Mouse (Mus musculus) forebrain, postnatal 0 days (tissue): ENCODE results near the gene Bbof1. TPM values are rescaled to one million over a fixed set of nuclear protein-coding genes. Genes with fewer than 3 reads are reported as not detected.

ENCODE experiments used
- ATAC-seq: fragments of 200-750 bp; cut with Nextera tagmentation; 2 replicates; pipeline ENCODE4 v1.8.0; 2017; ENCODE audit warnings: mild to moderate bottlenecking, moderate library complexity
- DNase-seq: peaks from one replicate; pipeline ENCODE4 v3.0.0-alpha.2; 2015
- H3K27ac ChIP-seq: fragments of 300-500 bp; sonication (generic); 2 replicates; pipeline ENCODE4 v1.5.1; 2014; ENCODE audit warnings: low read depth, mild to moderate bottlenecking, antibody characterized with exemption, low read length, moderate library complexity, mixed read lengths
- H3K27me3 ChIP-seq: fragments of 300-500 bp; sonication (generic); 2 replicates; pipeline ENCODE4 v1.6.1; 2014; ENCODE audit warnings: mild to moderate bottlenecking, low read length, mixed read lengths; ENCODE audit not compliant: insufficient read depth
- H3K36me3 ChIP-seq: fragments of 300-500 bp; sonication (generic); 2 replicates; pipeline ENCODE4 v1.6.1; 2014; ENCODE audit warnings: mild to moderate bottlenecking, moderate library complexity; ENCODE audit not compliant: insufficient read depth
- H3K4me1 ChIP-seq: fragments of 300-500 bp; sonication (generic); 2 replicates; pipeline ENCODE4 v1.6.1; 2014; ENCODE audit warnings: antibody characterized with exemption; ENCODE audit not compliant: insufficient read depth
- H3K4me2 ChIP-seq: fragments of 300-500 bp; sonication (generic); 2 replicates; pipeline ENCODE4 v1.6.1; 2014; ENCODE audit warnings: low read depth, mild to moderate bottlenecking, moderate library complexity
- H3K4me3 ChIP-seq: fragments of 300-500 bp; sonication (generic); 2 replicates; pipeline ENCODE4 v1.5.1; 2014; ENCODE audit warnings: low read depth, low read length, mixed read lengths
- H3K9ac ChIP-seq: fragments of 300-500 bp; sonication (generic); 2 replicates; pipeline ENCODE4 v1.6.1; 2014; ENCODE audit warnings: mild to moderate bottlenecking
- H3K9me3 ChIP-seq: fragments of 300-500 bp; sonication (generic); 2 replicates; pipeline ENCODE4 v1.6.1; 2016; ENCODE audit warnings: low read length
- CTCF ChIP-seq: sonication (generic); IDR thresholded peaks from 2 replicates; pipeline ENCODE4 v1.5.1; 2016; ENCODE audit warnings: antibody characterized with exemption, control low read depth, low read depth
- WGBS: fragments of 180-500 bp; shearing (Covaris S2); extraction: QIAGEN DNeasy Blood & Tissue Kit; methylation state at CpG from one replicate; pipeline ENCODE4 v1.1.7; 2014; 5-methylcytosine and 5-hydroxymethylcytosine counted together
- polyA plus RNA-seq: library from polyadenylated mRNA; unstranded; fragments of >200 nt; fragmentation: Nextera tagmentation; extraction: Ambion mirVana; gene quantifications from 2 replicates; pipeline ENCODE4 v1.2.1, GENCODE M21; 2015
- total RNA-seq: library from RNA; depleted of rRNA; stranded (reverse); fragments of >200 nt; gene quantifications from 2 replicates; pipeline ENCODE4 v1.2.3, GENCODE M21; 2014

Gene Bbof1
- total and polyA plus RNA-seq, 2 experiments from 2014 or later = 3.0 TPM

DNA sequence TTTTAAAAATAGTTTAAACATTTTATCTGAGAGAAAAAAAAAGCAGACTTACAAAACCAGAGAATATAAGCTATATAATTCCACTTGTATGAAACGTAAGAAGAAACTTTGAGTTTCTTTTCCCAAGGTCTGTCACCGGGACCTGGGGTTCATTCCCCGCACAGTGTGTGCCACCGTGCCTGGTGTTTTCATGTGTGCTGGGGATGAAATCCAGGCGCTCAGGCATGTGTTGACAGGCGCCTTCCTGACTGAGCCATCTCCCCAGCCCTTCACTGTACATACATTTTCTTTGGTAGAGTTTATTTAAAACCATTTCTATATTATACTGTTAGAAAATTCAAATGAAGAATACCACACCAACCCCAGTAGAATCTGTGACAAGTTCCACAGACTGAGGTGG lies 18.5 kb upstream of the Bbof1 start:
- no peak for TF ChIP-seq CTCF
- no peak overlapping the region for H3K9ac ChIP-seq
- ATAC-seq (no peak), DNase-seq (no peak)
- H3K4me3 ChIP-seq = no peak overlapping the region
- 93% methylated on average over 6 of the region's 6 CpGs for WGBS
- no peaks in the 10 kb centered on the region for H3K9me3 ChIP-seq
- no peaks in the 10 kb centered on the region for H3K27me3 ChIP-seq
- H3K27ac ChIP-seq = no peak overlapping the region
- no peaks in the 10 kb centered on the region; the same call in 1 of the 2 replicates for H3K36me3 ChIP-seq
- H3K4me2 ChIP-seq = no peak overlapping the region
- H3K4me1 ChIP-seq = no peaks in the 10 kb centered on the region

DNA sequence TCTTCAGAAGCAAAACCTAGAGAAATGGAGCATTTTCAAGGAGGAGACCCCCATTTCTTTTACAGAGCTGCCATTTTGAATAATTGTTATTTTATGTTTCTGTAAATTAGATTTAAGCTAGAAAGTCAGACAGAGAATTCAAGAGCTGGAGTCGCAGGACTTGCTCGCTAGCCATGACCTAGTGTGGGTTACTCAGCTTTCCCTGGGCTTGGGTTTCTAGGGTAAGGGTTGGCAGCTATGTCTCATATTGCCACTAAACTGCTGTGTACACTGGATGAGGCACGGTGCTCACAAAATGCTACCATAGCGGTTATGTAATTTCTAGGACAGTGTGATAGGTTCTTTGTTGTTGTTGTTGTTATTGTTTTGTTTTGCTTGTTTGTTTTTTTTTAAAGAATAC lies 16.2 kb upstream of the Bbof1 start:
- ATAC-seq = no peak
- no peak for TF ChIP-seq CTCF
- WGBS = 99% methylated on average over 4 of the region's 4 CpGs
- no peak overlapping the region for H3K9ac ChIP-seq
- DNase-seq = no peak
- no peaks in the 10 kb centered on the region for H3K27me3 ChIP-seq
- no peak overlapping the region for H3K4me2 ChIP-seq
- H3K36me3 ChIP-seq = no peaks in the 10 kb centered on the region; the same call in 1 of the 2 replicates
- H3K4me3 ChIP-seq = no peak overlapping the region
- no peaks in the 10 kb centered on the region for H3K4me1 ChIP-seq
- H3K27ac ChIP-seq = no peak overlapping the region
- H3K9me3 ChIP-seq = no peaks in the 10 kb centered on the region

GRCm38 (mm10) chr12:84393847-84394246 lies 15.0 kb upstream of the Bbof1 start:
- DNase-seq (no peak), ATAC-seq (no peak)
- no peak overlapping the region for H3K4me2 ChIP-seq
- no peak overlapping the region for H3K9ac ChIP-seq
- no peaks in the 10 kb centered on the region for H3K9me3 ChIP-seq
- H3K27me3 ChIP-seq = no peaks in the 10 kb centered on the region
- TF ChIP-seq CTCF = no peak
- no peaks in the 10 kb centered on the region; the same call in 1 of the 2 replicates for H3K36me3 ChIP-seq
- WGBS = 88% methylated on average over 5 of the region's 5 CpGs
- H3K27ac ChIP-seq = no peak overlapping the region
- no peaks in the 10 kb centered on the region for H3K4me1 ChIP-seq
- H3K4me3 ChIP-seq = no peak overlapping the region

- Histone ChIP-seq H3K4me3 (no peak overlapping the region), H3K9me3 (no peaks in the 10 kb centered on the region), H3K9ac (no peak overlapping the region), H3K27me3 (no peaks in the 10 kb centered on the region), H3K4me1 (no peaks in the 10 kb centered on the region), H3K4me2 (no peak overlapping the region), H3K36me3 (no peaks in the 10 kb centered on the region), H3K27ac (no peak overlapping the region)
- WGBS = 91% methylated on average over 14 of the region's 14 CpGs
- no peak for DNase-seq
- TF ChIP-seq CTCF = no peak
- no peak for ATAC-seq
Measured at GRCm38 (mm10) chr12:84396947-84397679, 11.8 kb upstream of the Bbof1 start.

DNA sequence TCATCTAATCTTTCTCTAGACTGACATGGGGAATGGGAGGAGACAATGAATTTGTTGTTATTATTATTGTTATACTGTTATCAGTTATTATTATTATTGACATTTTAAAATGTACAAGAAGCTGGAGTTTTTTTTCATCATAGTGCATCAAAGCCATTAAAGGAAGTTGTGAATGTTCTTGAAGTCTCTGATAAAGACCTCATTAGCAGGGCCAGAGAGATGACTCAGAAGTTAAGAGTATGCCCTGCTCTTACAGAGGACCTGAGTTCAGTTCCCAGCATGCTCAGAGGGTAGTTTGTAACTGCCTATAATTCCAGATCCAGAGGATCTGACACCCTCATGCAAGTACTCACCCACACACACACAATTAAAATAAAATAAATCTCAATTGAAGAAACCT lies 11.2 kb upstream of the Bbof1 start:
- DNase-seq = no peak
- no peaks in the 10 kb centered on the region for H3K36me3 ChIP-seq
- H3K27me3 ChIP-seq = no peaks in the 10 kb centered on the region
- no peaks in the 10 kb centered on the region for H3K9me3 ChIP-seq
- no peak for ATAC-seq
- no peak overlapping the region for H3K9ac ChIP-seq
- H3K4me3 ChIP-seq = no peak overlapping the region
- H3K4me2 ChIP-seq = no peak overlapping the region
- TF ChIP-seq CTCF = no peak
- no peaks in the 10 kb centered on the region for H3K4me1 ChIP-seq
- H3K27ac ChIP-seq = no peak overlapping the region

DNA sequence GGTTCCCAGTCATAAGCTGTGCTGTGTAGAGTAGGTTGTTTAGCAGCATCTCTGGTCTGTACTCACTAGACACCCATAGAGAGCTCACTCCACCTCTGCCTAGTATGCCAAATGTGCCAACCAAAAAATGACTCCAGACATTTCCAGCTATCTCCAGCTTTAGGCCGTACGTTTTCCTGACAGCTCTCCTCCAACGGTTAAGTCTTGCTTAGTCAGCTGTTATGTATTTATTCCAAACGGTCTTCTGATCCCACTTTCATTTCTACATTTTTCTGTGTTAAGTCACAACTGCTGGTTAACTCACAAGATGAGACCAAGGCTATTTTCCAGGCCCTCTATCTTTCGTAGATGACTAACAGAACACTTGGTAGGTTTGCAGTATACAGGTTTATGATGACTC lies 10.2 kb upstream of the Bbof1 start:
- 90% methylated on average over 5 of the region's 5 CpGs for WGBS
- TF ChIP-seq CTCF = no peak
- ATAC-seq = no peak

DNA sequence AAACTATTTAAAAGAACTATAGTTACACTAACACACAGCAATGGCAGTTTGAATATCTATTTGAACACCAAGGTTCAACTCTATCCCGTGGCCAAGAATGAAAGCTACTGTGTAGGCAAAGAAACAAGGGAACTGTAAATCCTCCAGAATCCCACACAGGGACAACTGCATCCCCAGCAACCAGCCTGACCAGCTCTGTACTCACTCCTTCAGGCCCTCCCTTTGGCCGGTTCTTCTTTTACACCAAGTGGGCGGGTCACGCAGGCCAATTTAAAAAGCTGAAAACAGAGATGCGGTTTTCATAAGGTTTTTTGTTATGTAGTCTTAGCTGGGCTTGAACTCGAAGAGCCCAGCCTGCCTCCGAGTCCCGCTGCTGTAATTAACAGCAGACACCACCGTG lies 9.7 kb upstream of the Bbof1 start:
- Histone ChIP-seq H3K4me2 (no peak overlapping the region), H3K4me1 (no peaks in the 10 kb centered on the region), H3K9ac (no peak overlapping the region), H3K9me3 (no peaks in the 10 kb centered on the region), H3K36me3 (no peaks in the 10 kb centered on the region), H3K4me3 (no peak overlapping the region), H3K27me3 (no peaks in the 10 kb centered on the region), H3K27ac (no peak overlapping the region)
- DNase-seq = no peak
- WGBS = 85% methylated on average over 9 of the region's 9 CpGs
- ATAC-seq = no peak
- TF ChIP-seq CTCF = no peak

More for the DNA sequence above, 10.2 kb upstream of the Bbof1 start:
- no peak overlapping the region for H3K9ac ChIP-seq
- no peak overlapping the region for H3K4me3 ChIP-seq
- no peaks in the 10 kb centered on the region for H3K27me3 ChIP-seq
- no peaks in the 10 kb centered on the region for H3K9me3 ChIP-seq
- H3K4me1 ChIP-seq = no peaks in the 10 kb centered on the region
- no peak for DNase-seq
- no peak overlapping the region for H3K27ac ChIP-seq
- H3K4me2 ChIP-seq = no peak overlapping the region
- H3K36me3 ChIP-seq = no peaks in the 10 kb centered on the region
